Mouse (Mus musculus) hindbrain, embryonic 10.5 days (tissue): ENCODE data around the gene Gm20661. TPM values are rescaled to one million over a fixed set of nuclear protein-coding genes. Genes with fewer than 3 reads are reported as not detected.

Source experiments
- DNase-seq: peaks from one replicate; pipeline ENCODE4 v3.0.0-alpha.2; 2017; ENCODE audit warnings: low spot score
- H3K27ac ChIP-seq: fragments of 300-500 bp; sonication (generic); 2 replicates; pipeline ENCODE4 v1.5.1; 2016; ENCODE audit warnings: mild to moderate bottlenecking, moderate library complexity
- H3K27me3 ChIP-seq: fragments of 300-500 bp; sonication (generic); 2 replicates; pipeline ENCODE4 v1.6.1; 2016; ENCODE audit warnings: mild to moderate bottlenecking; ENCODE audit not compliant: poor library complexity, insufficient read depth, severe bottlenecking
- H3K36me3 ChIP-seq: fragments of 300-500 bp; sonication (generic); 2 replicates; pipeline ENCODE4 v1.6.1; 2016; ENCODE audit warnings: mild to moderate bottlenecking, moderate library complexity
- H3K4me1 ChIP-seq: fragments of 300-500 bp; sonication (generic); replicated peaks from 2 replicates; pipeline ENCODE4 v1.6.1; 2016; ENCODE audit warnings: mild to moderate bottlenecking
- H3K4me3 ChIP-seq: fragments of 300-500 bp; sonication (generic); 2 replicates; pipeline ENCODE4 v1.5.1; 2016; ENCODE audit warnings: mild to moderate bottlenecking, moderate library complexity
- H3K9me3 ChIP-seq: fragments of 300-500 bp; sonication (generic); 2 replicates; pipeline ENCODE4 v1.6.1; 2016; ENCODE audit warnings: mild to moderate bottlenecking, moderate library complexity
- WGBS: fragments of 180-500 bp; shearing (Covaris S2); methylation state at CpG from one replicate; pipeline ENCODE4 v1.1.7; 2016; 5-methylcytosine and 5-hydroxymethylcytosine counted together
- polyA plus RNA-seq: library from polyadenylated mRNA; unstranded; fragments of >200 nt; fragmentation: Nextera tagmentation; extraction: Ambion mirVana; gene quantifications from 2 replicates; pipeline ENCODE4 v1.2.1, GENCODE M21; 2016

Gm20661 gene
- polyA plus RNA-seq, 1 experiment from 2014 or later: 1.8 TPM

DNA sequence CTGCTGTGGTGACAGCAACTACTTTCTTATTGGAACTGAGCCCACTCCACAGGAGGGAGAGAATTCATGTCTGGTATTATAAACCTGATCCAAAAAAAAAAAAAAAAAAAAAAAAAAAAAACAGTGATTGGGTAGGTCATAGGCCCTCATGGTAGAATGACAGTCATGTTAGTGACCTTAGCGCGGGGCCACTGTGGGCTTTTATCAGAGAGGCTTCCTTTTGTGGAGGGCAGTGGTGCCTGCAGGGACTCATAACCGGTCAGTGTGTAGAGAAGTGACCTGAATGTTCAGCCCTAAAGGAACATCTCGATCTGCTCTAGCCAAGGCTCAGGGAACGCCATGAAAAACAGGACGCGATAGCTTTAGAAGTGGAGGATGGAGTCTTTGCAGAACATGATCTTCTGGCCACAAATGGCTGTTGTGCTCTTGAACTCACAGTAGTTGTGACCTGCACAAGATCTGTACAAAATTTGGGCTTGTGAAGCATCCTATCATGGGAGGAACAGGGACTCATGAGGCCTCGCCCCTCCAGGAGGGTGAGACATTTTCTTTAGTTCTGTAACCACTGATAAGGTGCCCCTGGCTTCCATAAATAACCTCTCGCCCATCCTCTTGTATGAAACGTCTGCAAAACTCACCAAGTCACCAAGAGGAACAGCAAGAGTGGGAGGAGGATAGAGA, 8.2 kb upstream of the Gm20661 start:
- peaks cover 6% of the 10 kb centered on the region for H3K4me1 ChIP-seq
- peaks cover 34% of the 10 kb centered on the region for H3K36me3 ChIP-seq
- no peak for DNase-seq
- 80% methylated on average over 10 of the region's 10 CpGs for WGBS
- H3K9me3 ChIP-seq: no peaks in the 10 kb centered on the region
- no peaks in the 10 kb centered on the region for H3K27me3 ChIP-seq
- no peak overlapping the region for H3K27ac ChIP-seq
- H3K4me3 ChIP-seq: no peak overlapping the region

DNA sequence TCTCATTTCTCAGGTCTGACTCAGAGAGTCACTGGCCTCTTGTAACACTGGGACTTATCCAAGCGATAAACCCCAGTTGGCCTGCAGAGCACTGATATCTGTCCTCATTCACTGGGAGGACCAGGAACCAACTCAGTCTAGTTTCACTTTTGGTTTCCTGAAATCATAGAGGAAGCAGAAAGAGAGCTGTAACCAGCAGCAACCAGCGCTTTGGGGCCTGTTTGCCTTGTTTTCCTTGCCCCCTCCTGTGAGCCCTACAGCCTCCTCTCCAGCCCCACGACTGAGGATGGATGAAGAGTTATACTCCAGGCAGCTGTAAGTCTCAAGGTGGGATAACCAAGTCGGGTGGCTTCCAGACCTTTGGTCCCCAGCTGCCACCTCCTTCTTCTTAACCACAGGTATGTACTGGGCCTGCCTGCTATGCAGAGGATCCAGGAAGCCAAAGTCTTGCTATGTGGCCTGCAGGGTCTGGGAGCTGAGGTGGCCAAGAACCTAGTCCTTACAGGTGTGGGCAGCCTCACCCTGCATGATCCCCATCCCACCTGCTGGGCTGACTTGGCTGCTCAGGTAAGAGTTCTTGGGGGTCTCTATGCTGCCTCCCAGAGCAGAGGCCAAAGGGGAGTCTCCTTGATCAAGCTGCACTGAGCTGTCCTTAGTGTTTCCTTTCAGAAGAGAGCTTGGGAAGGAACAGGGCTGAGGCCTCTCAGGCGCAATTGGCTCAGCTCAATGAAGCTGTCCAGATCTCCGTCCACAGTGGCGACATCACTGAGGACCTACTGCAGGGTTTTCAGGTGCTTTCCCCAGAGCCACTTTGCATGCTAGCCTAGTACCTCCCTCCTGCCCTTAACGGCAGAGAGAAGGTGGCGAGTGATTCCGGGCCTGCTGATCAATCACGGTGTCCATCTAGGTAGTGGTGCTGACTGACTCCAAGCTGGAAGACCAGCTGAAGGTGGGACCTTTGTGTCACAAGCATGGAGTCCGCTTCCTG, 7.2 kb upstream of the Gm20661 start, which contains the start of gene Uba7:
Uba7 (plus strand) TSS at position 107 of the 988 bp plus-strand sequence.
- H3K27ac ChIP-seq: peak within 1 kb of the TSS; percentile 66
- DNase-seq: no peak
- H3K4me1 ChIP-seq: peaks cover 14% of the 10 kb centered on the region
- H3K36me3 ChIP-seq: peaks cover 23% of the 10 kb centered on the region
- no peaks in the 10 kb centered on the region for H3K9me3 ChIP-seq
- H3K27me3 ChIP-seq: no peaks in the 10 kb centered on the region
- peak within 1 kb of the TSS; percentile 16 for H3K4me3 ChIP-seq
- 73% methylated on average over 12 of the region's 12 CpGs for WGBS

DNA sequence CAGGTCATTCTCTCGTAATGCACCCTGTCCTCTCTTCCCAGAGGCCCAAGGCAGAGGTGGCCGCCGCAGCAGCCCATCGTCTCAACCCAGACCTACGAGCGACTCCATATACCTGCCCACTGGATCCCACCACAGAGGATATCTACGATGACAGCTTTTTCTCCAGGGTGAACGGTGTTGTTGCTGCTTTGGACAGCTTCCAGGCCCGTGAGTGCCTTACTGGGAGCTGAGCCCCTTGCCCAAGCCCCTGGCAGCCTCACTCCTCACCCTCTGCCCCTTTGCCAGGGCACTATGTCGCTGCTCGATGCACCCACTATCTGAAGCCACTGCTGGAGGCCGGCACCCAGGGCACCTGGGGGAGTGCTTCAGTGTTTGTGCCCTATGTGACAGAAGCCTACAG, 4.0 kb upstream of the Gm20661 start:
- H3K9me3 ChIP-seq: no peaks in the 10 kb centered on the region
- DNase-seq: no peak
- H3K4me3 ChIP-seq: no peak overlapping the region
- peaks cover 7% of the 10 kb centered on the region; the same call in 1 of the 2 replicates for H3K27me3 ChIP-seq
- peak overlapping the region; percentile 56 for H3K27ac ChIP-seq
- peaks cover 45% of the 10 kb centered on the region for H3K4me1 ChIP-seq
- 92% methylated on average over 12 of the region's 12 CpGs for WGBS
- no peaks in the 10 kb centered on the region for H3K36me3 ChIP-seq

DNA sequence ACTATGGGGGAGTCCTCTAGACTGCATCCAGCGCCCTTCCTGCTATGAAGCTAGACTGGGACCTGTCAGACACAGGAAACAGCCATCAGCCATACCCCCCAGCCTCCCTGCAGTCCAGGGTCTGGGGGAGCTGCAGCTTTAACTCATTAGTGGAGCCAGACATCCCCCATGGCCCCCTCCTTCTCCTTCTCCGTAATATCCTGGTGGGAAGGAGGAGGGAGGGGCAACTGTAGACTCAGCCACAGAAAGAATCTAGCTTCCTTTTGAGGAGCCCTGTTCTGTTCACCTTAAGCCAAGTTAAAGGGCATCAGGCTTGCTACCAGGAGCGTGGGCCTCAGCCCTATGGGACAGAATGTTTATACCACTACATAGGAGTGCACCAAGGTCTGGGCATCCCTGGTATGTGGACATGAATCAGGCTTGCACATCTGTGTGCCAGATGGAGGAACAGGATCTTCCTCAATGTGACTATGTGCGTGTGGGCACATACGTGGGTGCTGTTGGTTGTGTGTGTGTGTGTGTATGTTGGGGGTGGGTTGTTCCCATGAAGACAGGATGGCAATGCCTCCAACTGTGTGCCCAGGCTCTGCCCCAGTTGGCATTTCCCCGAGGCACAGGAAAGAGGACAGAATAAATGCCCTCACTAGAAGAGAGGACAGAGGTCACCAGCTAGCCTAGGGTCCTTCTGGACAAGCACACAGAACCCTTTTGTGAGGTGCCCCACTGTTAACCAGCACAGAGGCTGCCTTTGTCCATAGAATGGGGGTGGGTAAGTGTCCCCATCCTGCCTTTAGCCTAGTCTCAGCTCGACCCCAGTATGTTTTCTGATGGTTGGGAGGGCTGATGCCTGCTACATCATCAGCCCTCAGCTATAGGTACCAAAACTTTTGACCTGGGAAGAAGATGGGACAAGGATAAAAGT, 913 bp upstream of the Gm20661 start:
- Histone ChIP-seq H3K4me1 (peaks cover 68% of the 10 kb centered on the region), H3K27me3 (peaks cover 24% of the 10 kb centered on the region), H3K4me3 (peak overlapping the region; percentile 72), H3K9me3 (no peaks in the 10 kb centered on the region), H3K27ac (peak overlapping the region; percentile 88), H3K36me3 (no peaks in the 10 kb centered on the region)
- DNase-seq: peak; percentile 65
- WGBS: 45% methylated on average over 7 of the region's 7 CpGs

DNA sequence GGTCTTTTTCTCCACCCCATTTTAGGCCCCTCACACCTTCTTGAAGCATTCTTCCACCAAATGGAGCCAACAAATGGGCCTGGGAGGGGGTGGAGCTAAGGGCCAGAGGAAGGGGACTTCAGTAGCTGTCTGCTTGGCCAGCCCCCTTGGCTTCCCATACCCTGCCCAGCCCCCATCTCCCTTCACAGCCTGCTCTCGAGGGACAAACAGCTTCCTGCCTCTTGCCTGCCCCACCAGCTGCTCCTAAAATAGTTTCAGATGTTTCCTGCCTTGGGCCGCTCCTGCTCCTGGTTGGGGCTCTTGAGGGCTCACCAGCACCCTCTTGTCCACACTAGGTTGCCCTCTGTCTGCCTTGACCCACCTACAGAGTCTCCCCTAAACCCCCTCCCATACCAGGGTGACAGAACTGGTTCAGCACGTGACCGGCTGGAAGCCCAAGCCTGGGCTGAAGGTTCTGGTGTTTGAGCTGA, 598 bp downstream of the Gm20661 start:
- 38% methylated on average over 4 of the region's 4 CpGs for WGBS
- DNase-seq: peak; percentile 75
- Histone ChIP-seq H3K4me3 (peak overlapping the region; percentile 72), H3K9me3 (no peaks in the 10 kb centered on the region), H3K36me3 (no peaks in the 10 kb centered on the region), H3K27me3 (peaks cover 24% of the 10 kb centered on the region), H3K4me1 (peaks cover 72% of the 10 kb centered on the region), H3K27ac (peak overlapping the region; percentile 88)

DNA sequence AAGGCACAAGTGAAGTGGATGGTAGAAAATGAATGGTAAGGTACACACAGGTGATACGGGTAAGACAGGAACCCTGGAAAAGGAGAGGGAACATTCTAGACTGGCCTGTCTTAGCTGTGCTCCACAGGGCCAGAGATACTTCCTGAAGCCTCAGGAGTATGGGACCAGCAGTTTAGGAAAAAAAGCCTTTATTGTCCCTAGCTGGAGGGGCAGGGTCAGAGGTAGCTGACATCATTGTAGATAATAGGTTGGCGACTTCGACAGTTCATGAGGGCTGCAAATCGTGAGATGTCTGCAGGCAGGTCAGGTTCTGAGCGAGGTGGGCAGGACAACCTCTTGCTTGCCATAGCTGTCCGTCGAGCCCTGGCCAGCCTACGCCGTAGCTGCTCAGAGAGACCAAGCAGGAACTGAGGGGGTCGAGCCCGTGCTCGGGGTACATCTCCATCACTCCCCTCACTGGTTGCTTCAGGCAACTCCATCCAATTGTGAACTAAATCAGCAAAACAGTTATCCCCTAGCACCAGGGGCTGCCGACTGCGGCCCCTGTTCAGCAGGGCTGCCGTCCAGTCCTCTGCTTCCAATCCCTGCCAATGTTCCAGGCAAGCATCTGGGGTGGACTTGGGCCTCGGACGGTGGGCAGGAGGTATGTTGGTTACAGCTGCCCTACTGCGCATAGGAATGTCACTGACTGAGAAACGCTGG, 1.3 kb downstream of the Gm20661 start:
- Histone ChIP-seq H3K27me3 (peaks cover 24% of the 10 kb centered on the region), H3K4me3 (peak overlapping the region; percentile 72), H3K9me3 (no peaks in the 10 kb centered on the region), H3K27ac (peak overlapping the region; percentile 88), H3K4me1 (peaks cover 73% of the 10 kb centered on the region), H3K36me3 (no peaks in the 10 kb centered on the region)
- WGBS: 63% methylated on average over 19 of the region's 19 CpGs
- no peak for DNase-seq

DNA sequence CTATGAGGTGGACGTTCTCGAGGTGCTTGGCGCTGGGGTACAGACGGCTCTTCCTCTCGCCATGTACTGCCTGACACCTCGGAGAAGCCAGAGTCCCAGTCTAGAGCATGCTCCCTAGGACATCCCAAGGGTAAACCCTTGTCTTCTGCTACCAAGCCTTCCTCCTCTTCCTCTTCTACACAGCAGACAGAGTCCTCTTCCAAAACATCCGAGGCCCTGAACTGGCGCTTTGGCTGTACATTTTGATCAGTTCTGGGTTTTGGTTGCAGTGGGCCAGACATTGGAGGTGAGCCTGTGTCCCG, 1.8 kb downstream of the Gm20661 start:
- DNase-seq: no peak
- WGBS: 57% methylated on average over 9 of the region's 9 CpGs
- Histone ChIP-seq H3K36me3 (no peaks in the 10 kb centered on the region), H3K9me3 (no peaks in the 10 kb centered on the region), H3K4me3 (peak overlapping the region; percentile 72), H3K4me1 (peaks cover 72% of the 10 kb centered on the region), H3K27me3 (peaks cover 24% of the 10 kb centered on the region), H3K27ac (peak overlapping the region; percentile 88)

DNA sequence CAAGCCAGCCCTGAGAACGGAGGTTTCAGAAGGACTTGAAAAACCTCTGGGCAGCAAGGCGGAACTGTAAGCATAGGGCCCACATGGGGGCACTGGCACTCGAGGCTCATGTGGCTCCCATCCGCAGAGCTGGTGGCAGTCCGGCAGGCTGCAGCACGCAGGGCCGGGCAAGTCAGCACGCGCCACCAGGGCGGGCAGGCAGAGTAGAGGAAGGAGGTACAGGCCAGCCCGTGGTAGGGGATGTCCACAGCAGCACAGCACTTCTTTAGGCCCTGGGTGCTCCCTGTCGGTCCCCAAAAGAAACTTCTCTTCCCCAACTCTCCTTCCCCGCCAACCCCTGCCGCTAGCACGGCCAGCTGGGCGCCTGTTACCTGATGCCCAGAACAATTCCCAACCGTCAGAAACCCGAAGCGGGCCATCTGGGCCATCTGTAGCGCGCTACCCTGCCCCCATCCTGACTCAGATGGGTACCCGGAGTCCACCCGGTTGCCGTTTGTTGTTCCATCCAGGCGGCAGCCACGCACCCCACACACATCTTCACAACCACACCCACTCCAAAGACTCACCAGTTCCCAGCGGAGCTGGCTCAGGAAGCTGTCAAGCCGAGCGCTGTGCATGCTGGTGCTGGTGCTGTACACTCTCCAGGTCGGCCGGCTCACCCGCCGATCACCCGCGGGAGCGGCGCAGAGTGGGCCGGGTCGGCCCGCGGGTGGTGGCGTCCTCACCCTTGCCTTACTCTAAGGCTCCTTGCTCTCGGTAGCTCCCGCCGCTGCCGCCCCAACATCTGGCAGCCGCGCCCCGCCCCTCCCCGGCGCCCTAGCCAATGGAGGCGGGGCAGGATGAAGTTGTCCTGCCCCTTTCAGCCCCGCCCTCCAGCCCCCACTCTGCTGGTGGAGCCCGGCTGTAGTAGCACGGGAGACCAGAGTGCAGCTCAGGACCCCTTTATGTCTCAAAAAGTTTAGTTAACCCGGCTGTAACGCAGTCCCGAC, 2.6 kb downstream of the Gm20661 start, which contains the start of gene Inka1:
Inka1 (minus strand) TSS at position 749 of the 989 bp plus-strand sequence.
- Histone ChIP-seq H3K27me3 (peaks cover 24% of the 10 kb centered on the region), H3K4me1 (peaks cover 68% of the 10 kb centered on the region), H3K36me3 (no peaks in the 10 kb centered on the region), H3K9me3 (no peaks in the 10 kb centered on the region), H3K4me3 (peak within 1 kb of the TSS; percentile 72), H3K27ac (peak within 1 kb of the TSS; percentile 88)
- peak; percentile 88 for DNase-seq
- 1% methylated on average over 58 of the region's 58 CpGs for WGBS

DNA sequence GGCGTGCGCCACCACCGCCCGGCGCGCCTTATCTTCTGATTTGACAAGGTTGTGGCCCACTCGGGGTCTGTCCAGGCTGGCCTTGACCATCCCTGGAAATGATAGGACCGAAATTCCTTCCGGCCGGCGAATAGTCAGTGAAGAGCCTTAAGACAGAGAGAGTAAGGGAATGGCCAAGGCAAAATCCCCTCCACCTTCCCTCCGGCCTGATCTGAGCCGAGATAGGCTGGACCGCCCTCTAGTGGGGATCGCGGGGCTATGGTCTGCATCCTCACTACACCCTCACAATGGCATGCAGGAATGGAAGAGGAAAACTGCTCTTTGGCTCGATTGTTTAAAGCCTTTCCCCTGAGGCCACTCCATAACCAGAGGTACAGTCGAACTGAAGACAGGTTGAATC, 3.5 kb downstream of the Gm20661 start:
- DNase-seq: peak; percentile 87
- Histone ChIP-seq H3K9me3 (no peaks in the 10 kb centered on the region), H3K4me1 (peaks cover 59% of the 10 kb centered on the region), H3K36me3 (no peaks in the 10 kb centered on the region), H3K4me3 (peak overlapping the region; percentile 72), H3K27me3 (peaks cover 24% of the 10 kb centered on the region), H3K27ac (0 out of 2 replicates have a peak overlapping the region, but pooled peaks have one; percentile 88)
- WGBS: 6% methylated on average over 18 of the region's 18 CpGs

DNA sequence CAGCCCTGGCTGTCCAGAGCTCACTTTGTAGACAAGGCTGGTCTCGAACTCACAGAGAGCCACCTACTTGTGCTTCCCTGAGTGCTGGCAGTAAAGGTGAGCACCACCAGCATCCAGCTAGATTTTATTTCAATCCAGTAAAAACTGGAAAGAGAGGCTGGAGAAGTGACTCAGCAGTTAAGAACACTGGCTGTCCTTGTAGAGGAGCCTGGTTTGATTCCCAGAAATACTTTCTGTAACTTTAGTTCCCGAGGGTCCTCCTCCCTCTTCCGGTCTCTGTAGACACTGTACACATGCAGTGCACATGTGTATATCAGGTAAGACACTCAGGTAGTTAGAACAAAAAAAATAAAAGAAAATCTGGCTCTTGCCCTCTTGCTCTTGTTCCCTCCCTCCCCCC, 5.1 kb downstream of the Gm20661 start:
- Histone ChIP-seq H3K36me3 (no peaks in the 10 kb centered on the region), H3K9me3 (no peaks in the 10 kb centered on the region), H3K4me1 (peaks cover 43% of the 10 kb centered on the region), H3K27ac (no peak overlapping the region), H3K27me3 (peaks cover 24% of the 10 kb centered on the region), H3K4me3 (no peak overlapping the region)
- no peak for DNase-seq
- 70% methylated on average over 3 of the region's 3 CpGs for WGBS

DNA sequence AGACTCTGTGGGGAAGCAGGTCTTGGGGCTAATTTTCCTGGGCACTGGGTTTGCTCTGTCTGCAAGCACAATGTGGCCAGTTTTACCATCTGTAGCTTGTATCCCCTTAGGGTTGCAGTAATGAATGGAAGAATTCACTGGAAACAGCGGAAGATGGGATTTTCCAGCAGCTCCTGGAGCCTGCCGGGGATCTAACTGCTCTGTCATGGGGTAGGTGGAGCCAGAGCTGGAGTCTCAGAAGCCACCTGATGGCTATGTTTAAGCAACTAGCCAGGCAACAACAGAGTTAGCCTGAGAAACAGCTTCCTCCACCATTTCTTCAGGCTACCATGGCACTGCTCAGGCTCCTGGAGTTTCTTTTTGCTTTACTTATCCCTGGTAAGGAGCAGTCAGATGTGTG, 9.3 kb downstream of the Gm20661 start, which contains the start of gene Cdhr4:
Cdhr4 (plus strand) TSS at position 301 of the 400 bp plus-strand sequence.
- peaks cover 5% of the 10 kb centered on the region; the same call in 1 of the 2 replicates for H3K4me1 ChIP-seq
- no peaks in the 10 kb centered on the region for H3K9me3 ChIP-seq
- H3K27ac ChIP-seq: no peak within 1 kb of the TSS
- H3K36me3 ChIP-seq: no peaks in the 10 kb centered on the region
- 73% methylated on average over 2 of the region's 2 CpGs for WGBS
- H3K27me3 ChIP-seq: no peaks in the 10 kb centered on the region; the same call in 1 of the 2 replicates
- H3K4me3 ChIP-seq: no peak within 1 kb of the TSS
- no peak for DNase-seq
